Mouse (Mus musculus) Muller cell, postnatal 12 days (primary cell): ENCODE results near the gene Aes.

ENCODE experiments used
- DNase-seq: peaks from one replicate; pipeline ENCODE4 v3.0.0-alpha.2; 2015; ENCODE audit errors: inconsistent ontology term

Aes gene

GRCm38 (mm10) chr10:81597137-81597950, 38.1 kb downstream of the Aes start:
- peak; percentile 45 for DNase-seq

GRCm38 (mm10) chr10:81598342-81598741, 39.1 kb downstream of the Aes start:
- no peak for DNase-seq

- DNase-seq: no peak
These were observed 39.6 kb downstream of the Aes start for GRCm38 (mm10) chr10:81598871-81599270.

GRCm38 (mm10) chr10:81599630-81600029, 40.3 kb downstream of the Aes start:
- DNase-seq: no peak

GRCm38 (mm10) chr10:81600096-81600495, 40.8 kb downstream of the Aes start:
- DNase-seq: no peak

- peak; percentile 96 for DNase-seq
These were observed 41.5 kb downstream of the Aes start, which contains the start of gene Tle6 for GRCm38 (mm10) chr10:81600738-81601203. Gene Tle6 (minus strand): TSS chr10:81601073.

- DNase-seq: no peak
These were observed 42.2 kb downstream of the Aes start for GRCm38 (mm10) chr10:81601396-81601905.

GRCm38 (mm10) chr10:81602741-81603151, 43.5 kb downstream of the Aes start:
- DNase-seq: peak; percentile 63

GRCm38 (mm10) chr10:81604019-81604967, 45.0 kb downstream of the Aes start:
- no peak for DNase-seq

- peak; percentile 73 for DNase-seq
These were observed 45.8 kb downstream of the Aes start for GRCm38 (mm10) chr10:81604968-81605665.

GRCm38 (mm10) chr10:81605666-81605973, 46.3 kb downstream of the Aes start:
- no peak for DNase-seq

- DNase-seq: peak; percentile 97
These were observed 46.9 kb downstream of the Aes start, which contains the start of gene BC025920 for GRCm38 (mm10) chr10:81605974-81606751. Gene BC025920 (plus strand): TSS chr10:81606270.

GRCm38 (mm10) chr10:81608308-81608707, 49.0 kb downstream of the Aes start:
- DNase-seq: no peak

GRCm38 (mm10) chr10:81612779-81613178, 53.5 kb downstream of the Aes start:
- no peak for DNase-seq

GRCm38 (mm10) chr10:81615486-81615885, 56.2 kb downstream of the Aes start:
- no peak for DNase-seq
